In the genomic region with DNA sequence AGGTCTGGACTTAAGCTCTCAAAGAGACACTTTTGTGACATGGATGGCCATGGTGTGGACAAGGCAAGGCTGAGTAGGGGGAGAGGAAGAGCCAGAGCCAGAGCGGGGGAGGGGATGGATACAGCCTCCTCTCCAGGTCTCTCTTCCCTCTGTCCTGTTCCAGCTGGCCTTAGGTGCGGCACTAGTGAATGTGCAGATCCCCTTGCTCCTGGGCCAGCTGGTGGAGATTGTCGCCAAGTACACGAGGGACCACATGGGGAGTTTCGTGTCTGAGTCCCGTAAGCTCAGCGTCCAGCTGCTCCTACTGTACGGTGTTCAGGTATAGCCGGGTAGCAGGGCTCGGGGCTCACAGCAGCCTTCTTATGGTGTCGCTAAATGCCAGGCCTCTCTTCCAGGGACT, we compare ENCODE assay signal across 18 mouse cellular contexts. TPM values are rescaled to one million over a fixed set of nuclear protein-coding genes. Genes with fewer than 3 reads are reported as not detected.
"Had no signal": no experiment of that assay in that cellular context is flagged by ENCODE, and none has a peak within 500 bp of the region (broad histone marks: within the 10 kb centered on the region; RNA-seq: fewer than 3 reads in every experiment).

No protein-coding gene starts in this region.

- H3K9ac ChIP-seq: limb, embryonic 15.5 days; liver, embryonic 12.5 days; lung, embryonic 14.5 days; neural tube, embryonic 15.5 days had no signal

- H3K27ac ChIP-seq: limb, embryonic 15.5 days; liver, embryonic 12.5 days; midbrain, embryonic 10.5 days; neural tube, embryonic 15.5 days; stomach, postnatal 0 days had no signal

- ATAC-seq: liver, embryonic 12.5 days had no signal

- H3K27me3 ChIP-seq: limb, embryonic 15.5 days; liver, embryonic 12.5 days; neural tube, embryonic 15.5 days had no signal

- H3K4me1 ChIP-seq: limb, embryonic 15.5 days had no signal

- DNase-seq: kidney, postnatal 36 days; layer of hippocampus, adult 9-11 months; layer of hippocampus, postnatal 36 days; lung, embryonic 14.5 days; lung, postnatal 10 days; lung, postnatal 4 days; midbrain, embryonic 14.5 days; right cerebral cortex, adult 18-20 months; right cerebral cortex, postnatal 25 days; thymus, postnatal 4 days had no signal

- H3K4me3 ChIP-seq: limb, embryonic 15.5 days; liver, embryonic 12.5 days; midbrain, embryonic 10.5 days; myocyte; neural tube, embryonic 15.5 days had no signal

- H3K9me3 ChIP-seq: limb, embryonic 15.5 days; liver, embryonic 12.5 days; midbrain, embryonic 10.5 days; neural tube, embryonic 15.5 days had no signal

- H3K4me2 ChIP-seq: limb, embryonic 15.5 days; liver, embryonic 12.5 days; lung, embryonic 14.5 days; neural tube, embryonic 15.5 days had no signal

RNA-seq across cellular contexts. Expression of gene Asic3, which starts 12.8 kb away (rescaled TPM):
- total RNA-seq: megakaryocyte, adult 5-6 weeks had no signal
- polyA plus RNA-seq: liver, embryonic 12.5 days; liver, embryonic 16.5 days; lung, embryonic 14.5 days; midbrain, embryonic 14.5 days; stomach, postnatal 0 days had no signal
